Mouse (Mus musculus) kidney, adult 18-20 months (tissue): ENCODE measurements at regions not wholly inside any gene's neighbourhood (a gene's known extent, or its start where the extent isn't known, plus 50 kb on each side); places are given as distances from the start of the nearest gene placed in this dataset.
"Not testable (repeated sequence)": the region's sequence is repeated elsewhere in the genome, so short reads cannot be mapped to it uniquely, and the experiment has no call there.

Experiments used
- DNase-seq: peaks from one replicate; pipeline ENCODE4 v3.0.0; 2021

DNA sequence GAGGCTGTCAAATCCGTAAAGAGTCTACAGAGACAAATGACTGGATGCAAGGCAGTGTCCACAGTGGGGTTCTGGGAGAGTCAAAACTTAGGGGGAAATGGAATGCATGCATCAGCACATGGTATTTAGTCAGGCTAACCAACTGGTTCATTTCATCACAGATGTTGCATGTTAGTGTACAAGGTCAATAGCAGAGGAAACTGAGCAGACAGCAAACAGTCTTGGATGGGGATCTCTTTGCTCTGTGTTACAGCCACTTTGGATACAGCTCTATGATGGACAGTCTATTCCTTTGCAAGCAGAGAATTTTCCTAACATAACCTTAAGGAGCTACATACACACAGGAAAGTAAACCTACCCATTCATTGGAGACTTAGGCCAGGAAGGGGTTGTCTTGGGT, 151.9 kb upstream of the Tmc3 start:
- no peak for DNase-seq

DNA sequence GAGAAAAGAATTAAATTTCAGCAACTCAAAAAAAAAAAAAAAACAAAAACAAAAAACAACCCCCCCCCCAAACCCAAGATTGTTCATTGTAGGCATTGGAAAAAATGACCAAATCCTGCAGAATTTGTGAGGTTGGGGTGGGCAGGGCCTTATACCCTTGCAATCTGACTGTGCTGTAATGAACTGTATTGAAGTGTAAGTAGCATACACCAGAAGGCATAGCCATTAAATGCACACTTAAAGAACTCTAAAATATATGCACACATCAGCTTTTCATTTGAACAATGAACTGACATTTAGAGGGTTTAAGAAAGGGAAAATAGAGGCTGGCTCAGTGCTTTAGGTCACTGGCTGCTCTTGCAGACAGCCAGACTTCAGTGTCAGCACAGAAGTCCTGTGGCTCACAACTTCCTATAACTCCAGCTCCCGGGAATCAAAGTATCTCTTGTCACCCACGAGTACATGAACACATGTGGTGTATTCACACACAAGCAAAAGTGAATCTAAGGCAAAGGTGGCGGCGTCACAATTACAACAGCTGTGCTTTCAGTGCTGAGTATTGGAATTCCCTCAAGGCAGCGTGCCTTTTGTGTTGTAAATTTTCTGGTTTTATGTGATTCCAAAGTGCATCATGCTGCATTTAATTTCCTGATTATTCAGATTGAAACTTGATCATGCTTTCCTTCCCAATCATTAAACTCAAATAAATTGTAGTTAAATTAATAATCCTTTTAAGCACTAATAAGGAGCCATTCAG, 150.6 kb upstream of the Tmc3 start:
- DNase-seq = no peak

GRCm38 (mm10) chr7:83438538-83439393, 146.0 kb upstream of the Tmc3 start:
- DNase-seq = no peak

GRCm38 (mm10) chr7:83443596-83444278, 141.0 kb upstream of the Tmc3 start:
- DNase-seq = no peak

GRCm38 (mm10) chr7:83444279-83444615, 140.5 kb upstream of the Tmc3 start:
- DNase-seq = no peak

- no peak for DNase-seq
These were observed 139.4 kb upstream of the Tmc3 start for GRCm38 (mm10) chr7:83445181-83445926.

- DNase-seq = no peak
These were observed 134.4 kb upstream of the Tmc3 start for GRCm38 (mm10) chr7:83450346-83450745.

DNA sequence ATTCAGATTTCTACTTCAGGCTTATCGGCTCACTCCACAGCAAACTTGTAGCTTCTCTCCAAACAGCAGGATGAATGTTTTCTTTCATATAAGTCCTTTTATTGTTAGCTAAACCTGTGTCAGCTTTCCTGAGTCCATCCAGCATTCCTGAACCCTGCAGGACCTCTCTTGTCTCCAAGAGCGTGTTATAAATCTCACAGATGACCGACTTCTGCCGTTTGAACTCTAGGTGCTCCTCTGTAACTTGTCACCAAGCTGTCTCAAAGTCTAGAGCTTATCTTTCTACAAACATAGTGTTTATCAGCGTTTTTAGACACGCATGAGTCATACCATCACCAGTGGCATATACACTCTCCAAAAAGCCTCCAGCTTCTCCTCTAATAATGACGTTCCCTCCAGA, 132.4 kb upstream of the Tmc3 start:
- DNase-seq = no peak

DNA sequence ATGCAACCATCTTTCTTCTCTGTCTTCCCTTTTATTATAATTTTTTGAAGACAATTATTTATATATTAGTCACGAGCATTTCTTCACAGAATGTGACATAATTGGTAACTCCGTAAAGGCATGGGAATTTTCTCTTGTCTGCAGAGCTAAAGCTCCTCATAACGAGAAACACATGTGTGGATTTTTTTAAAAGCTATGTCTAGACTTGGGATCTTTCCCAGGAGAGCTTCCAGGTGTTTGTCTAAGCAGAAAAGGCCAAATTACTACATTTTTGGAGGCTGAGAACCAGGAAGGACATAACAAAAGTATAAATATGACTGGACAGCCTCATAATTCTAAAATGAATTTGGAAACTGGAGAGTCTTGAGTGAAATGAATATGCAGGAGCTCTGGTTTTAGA, 125.2 kb upstream of the Tmc3 start:
- no peak for DNase-seq

GRCm38 (mm10) chr7:83467006-83467405, 117.7 kb upstream of the Tmc3 start:
- DNase-seq = no peak

- not testable (repeated sequence) for DNase-seq
These were observed 114.9 kb upstream of the Tmc3 start for GRCm38 (mm10) chr7:83469856-83470255.

- no peak for DNase-seq
These were observed 113.6 kb upstream of the Tmc3 start for GRCm38 (mm10) chr7:83471111-83471510.

DNA sequence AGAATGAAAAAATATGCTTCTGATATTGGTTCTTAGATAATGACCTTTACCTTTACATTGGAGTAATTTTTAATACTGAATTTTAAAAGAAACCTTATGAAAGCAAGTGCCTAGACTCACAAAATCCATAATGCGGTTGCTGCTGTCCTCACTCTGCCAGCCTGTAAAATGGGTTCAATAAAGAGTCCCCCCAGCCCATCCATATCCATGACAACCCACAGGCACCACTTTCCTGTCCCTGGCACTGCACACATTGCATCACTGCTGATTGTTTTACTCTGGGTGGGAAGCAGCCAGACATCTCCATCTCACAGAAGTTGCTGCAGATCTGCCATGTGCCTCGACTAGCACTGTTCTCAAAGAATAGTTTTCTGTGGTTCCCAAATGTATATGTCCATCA, 110.3 kb upstream of the Tmc3 start:
- no peak for DNase-seq

DNA sequence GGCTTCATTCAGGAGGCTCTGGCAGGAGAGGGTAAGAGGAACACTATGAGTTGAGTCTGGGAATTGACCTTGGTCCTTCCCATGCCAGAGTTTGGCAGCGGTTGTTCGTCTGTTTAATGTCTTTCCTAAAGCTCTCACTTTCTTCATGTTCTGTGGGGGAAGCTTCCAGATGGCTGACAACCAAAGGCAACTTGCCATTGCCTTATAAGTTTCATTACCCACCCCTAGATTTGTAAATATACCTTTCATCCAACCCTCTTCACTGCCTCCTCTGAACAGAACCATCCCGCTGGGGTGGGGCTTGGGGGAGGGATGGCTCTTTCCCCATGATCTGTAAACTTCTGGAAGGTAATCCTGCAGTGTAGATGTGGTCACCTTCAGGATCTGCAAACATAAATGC, 109.7 kb upstream of the Tmc3 start:
- DNase-seq = no peak

GRCm38 (mm10) chr7:83475438-83476160, 109.1 kb upstream of the Tmc3 start:
- DNase-seq = no peak

GRCm38 (mm10) chr7:83476161-83476495, 108.6 kb upstream of the Tmc3 start:
- no peak for DNase-seq

- no peak for DNase-seq
These were observed 107.9 kb upstream of the Tmc3 start for GRCm38 (mm10) chr7:83476861-83477260.

DNA sequence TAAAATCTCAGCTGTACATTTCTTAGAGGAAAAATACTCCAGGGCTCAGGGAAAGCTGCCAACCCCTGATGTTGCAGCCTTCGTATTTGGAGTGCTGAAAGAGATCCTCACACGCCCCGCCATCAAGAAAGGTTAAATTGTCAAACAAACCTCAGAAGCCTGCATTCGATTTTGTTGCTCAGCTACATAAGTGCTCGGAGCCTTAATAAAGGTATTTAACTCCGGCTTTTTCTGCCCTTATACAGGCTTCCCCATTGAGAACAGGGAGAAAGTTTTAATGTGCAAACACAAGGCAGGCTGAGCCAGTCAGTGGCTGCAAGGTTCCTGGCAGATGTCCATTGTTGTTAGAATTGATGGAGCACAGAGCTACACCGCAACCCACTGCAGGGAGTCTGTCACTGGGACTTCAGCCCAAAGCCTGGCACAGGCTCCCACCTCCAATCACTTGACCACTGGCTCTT, 107.0 kb upstream of the Tmc3 start:
- no peak for DNase-seq

DNA sequence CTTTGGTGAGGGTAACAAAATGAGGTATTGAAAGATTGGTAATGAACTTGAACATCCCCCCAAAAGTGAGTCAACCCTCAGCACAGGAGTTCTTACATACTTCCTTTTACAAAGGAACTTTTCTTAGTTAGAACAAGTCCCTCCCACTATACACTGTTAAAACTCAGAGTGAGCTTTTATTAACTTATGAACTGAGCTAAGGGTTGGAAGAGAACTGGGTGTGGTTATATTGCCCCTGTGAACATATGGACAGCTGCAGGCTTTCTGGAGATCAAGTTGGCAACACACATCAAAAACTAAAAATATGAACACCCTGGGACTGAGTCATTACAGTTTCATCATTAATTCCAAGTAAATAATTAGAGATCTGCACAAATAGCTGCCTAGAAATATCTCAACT, 103.1 kb upstream of the Tmc3 start:
- DNase-seq = no peak

DNA sequence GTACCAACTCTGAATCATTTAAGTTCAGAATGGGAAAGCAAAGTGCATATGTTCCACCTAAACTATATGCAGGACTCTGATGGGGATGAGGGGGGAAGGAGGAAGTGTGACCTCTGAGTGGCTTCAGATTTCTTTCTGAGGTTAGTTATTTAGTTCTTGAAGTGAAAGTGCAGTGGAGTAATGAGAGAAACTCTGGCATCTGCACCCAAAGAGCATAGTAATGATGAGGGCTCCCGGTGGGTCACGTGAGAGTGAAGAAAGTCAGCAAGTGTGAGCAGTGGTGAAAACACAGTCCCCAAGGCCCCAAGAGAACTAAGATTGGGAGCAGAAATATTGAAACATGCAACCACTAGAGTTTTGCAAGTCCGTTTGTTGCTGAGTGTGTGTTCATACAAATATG, 102.5 kb upstream of the Tmc3 start:
- no peak for DNase-seq

DNA sequence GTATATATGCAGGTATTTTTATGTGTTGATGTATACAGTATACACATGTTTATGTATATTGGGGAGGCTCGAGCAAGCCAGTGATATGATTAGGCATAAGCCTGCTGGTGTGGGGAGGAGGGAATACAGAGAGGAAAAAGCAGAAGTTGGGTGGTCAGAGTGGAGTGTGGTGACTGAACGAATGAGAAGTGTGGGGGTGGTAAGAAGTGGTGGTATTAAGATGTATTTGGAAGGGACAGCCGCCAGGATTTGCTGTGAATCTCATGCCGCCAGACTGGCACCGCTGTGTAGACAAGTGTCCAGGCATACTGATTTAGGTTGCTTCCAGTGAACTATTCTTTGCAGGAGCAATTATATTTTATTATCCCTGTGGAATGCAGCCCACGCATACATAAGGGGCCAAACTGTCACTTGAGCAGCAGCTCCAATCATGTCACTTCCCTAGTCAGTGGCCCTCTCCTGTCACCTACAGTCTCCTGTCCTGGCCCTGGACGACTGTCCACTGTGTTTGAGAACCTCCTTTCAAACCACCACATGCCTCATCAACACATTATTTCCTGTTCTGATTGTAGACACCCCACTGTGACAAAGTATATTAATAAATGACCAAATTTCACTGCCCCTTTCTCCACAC, 101.9 kb upstream of the Tmc3 start:
- no peak for DNase-seq

DNA sequence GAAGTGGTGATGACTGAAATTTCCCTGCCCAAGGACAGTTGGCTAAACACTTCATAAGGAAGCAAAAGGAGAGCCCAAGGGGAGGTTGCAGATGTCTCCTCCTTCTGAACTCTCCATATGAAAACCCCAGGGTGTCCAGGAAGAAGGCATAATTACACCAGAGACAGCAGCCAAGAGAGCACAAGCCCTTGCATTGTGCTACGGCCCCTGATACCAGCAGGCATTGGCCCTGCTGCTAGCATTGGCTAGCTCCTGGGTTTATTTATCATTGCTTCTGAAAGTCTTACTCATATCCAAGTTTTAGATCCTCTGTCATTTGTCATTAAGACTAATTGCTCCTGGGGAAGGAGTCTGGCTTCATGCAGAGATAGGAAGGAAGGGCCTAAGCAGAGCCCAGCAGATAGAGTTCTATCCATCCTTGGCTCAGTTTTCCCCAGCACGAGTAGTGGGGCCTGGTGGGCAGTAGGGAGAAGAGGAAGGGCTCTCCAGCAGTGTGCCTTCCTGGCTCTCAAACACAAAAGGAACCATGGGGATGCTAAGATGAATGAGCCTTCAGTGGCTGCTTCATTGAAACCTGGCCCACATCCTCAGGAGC, 98.5 kb upstream of the Tmc3 start:
- no peak for DNase-seq
